Mouse (Mus musculus) neural tube, embryonic 13.5 days (tissue): ENCODE measurements around the gene Farp1. TPM values are rescaled to one million over a fixed set of nuclear protein-coding genes. Genes with fewer than 3 reads are reported as not detected.

Source experiments
- ATAC-seq: fragments of 200-750 bp; cut with Nextera tagmentation; 2 replicates; pipeline ENCODE4 v1.8.0; 2017; ENCODE audit warnings: low read depth, mild to moderate bottlenecking, moderate TSS enrichment, moderate library complexity
- H3K27ac ChIP-seq: fragments of 300-500 bp; sonication (generic); replicated peaks from 2 replicates; pipeline ENCODE4 v1.5.1; 2015; ENCODE audit warnings: moderate library complexity, mild to moderate bottlenecking, inconsistent platforms
- H3K27me3 ChIP-seq: fragments of 300-500 bp; sonication (generic); 2 replicates; pipeline ENCODE4 v1.6.1; 2015; ENCODE audit warnings: mild to moderate bottlenecking, inconsistent platforms
- H3K36me3 ChIP-seq: fragments of 300-500 bp; sonication (generic); 2 replicates; pipeline ENCODE4 v1.6.1; 2015; ENCODE audit warnings: mild to moderate bottlenecking, inconsistent platforms
- H3K4me1 ChIP-seq: fragments of 300-500 bp; sonication (generic); replicated peaks from 2 replicates; pipeline ENCODE4 v1.6.1; 2015; ENCODE audit warnings: inconsistent platforms
- H3K4me2 ChIP-seq: fragments of 300-500 bp; sonication (generic); 2 replicates; pipeline ENCODE4 v1.6.1; 2015; ENCODE audit warnings: inconsistent platforms, mild to moderate bottlenecking, moderate library complexity
- H3K4me3 ChIP-seq: fragments of 300-500 bp; sonication (generic); 2 replicates; pipeline ENCODE4 v1.5.1; 2015; ENCODE audit warnings: mild to moderate bottlenecking, inconsistent platforms
- H3K9ac ChIP-seq: fragments of 300-500 bp; sonication (generic); 2 replicates; pipeline ENCODE4 v1.6.1; 2015; ENCODE audit warnings: moderate library complexity, mild to moderate bottlenecking, inconsistent platforms
- H3K9me3 ChIP-seq: fragments of 300-500 bp; sonication (generic); 2 replicates; pipeline ENCODE4 v1.6.1; 2016; ENCODE audit warnings: inconsistent platforms
- WGBS: fragments of 180-500 bp; shearing (Covaris S2); methylation state at CpG from one replicate; pipeline ENCODE4 v1.1.7; 2015; 5-methylcytosine and 5-hydroxymethylcytosine counted together
- polyA plus RNA-seq: library from polyadenylated mRNA; unstranded; fragments of >200 nt; fragmentation: Nextera tagmentation; extraction: Ambion mirVana; gene quantifications from 2 replicates; pipeline ENCODE4 v1.2.1, GENCODE M21; 2015

Gene Farp1
- polyA plus RNA-seq, 1 experiment from 2014 or later: 21.0 TPM

- peak; percentile 74 for ATAC-seq
- H3K4me1 ChIP-seq: peaks cover 25% of the 10 kb centered on the region
- no peak overlapping the region for H3K9ac ChIP-seq
- H3K27ac ChIP-seq: peak overlapping the region; percentile 59
- H3K27me3 ChIP-seq: no peaks in the 10 kb centered on the region
- peaks cover 14% of the 10 kb centered on the region for H3K9me3 ChIP-seq
- H3K4me2 ChIP-seq: no peak overlapping the region
- H3K36me3 ChIP-seq: no peaks in the 10 kb centered on the region
- no peak overlapping the region for H3K4me3 ChIP-seq
- WGBS: 45% methylated on average over 14 of the region's 14 CpGs
Measured at GRCm38 (mm10) chr14:121198915-121199572, 164.0 kb downstream of the Farp1 start.

GRCm38 (mm10) chr14:121199789-121200188 lies 164.8 kb downstream of the Farp1 start:
- Histone ChIP-seq H3K4me3 (no peak overlapping the region), H3K4me1 (peaks cover 25% of the 10 kb centered on the region), H3K27me3 (no peaks in the 10 kb centered on the region), H3K36me3 (no peaks in the 10 kb centered on the region), H3K27ac (peak overlapping the region; percentile 59), H3K9me3 (peaks cover 14% of the 10 kb centered on the region), H3K4me2 (no peak overlapping the region), H3K9ac (no peak overlapping the region)
- WGBS: 58% methylated on average over 8 of the region's 8 CpGs
- peak; percentile 52; the same call in 1 of the 2 replicates for ATAC-seq

GRCm38 (mm10) chr14:121200353-121200752 lies 165.4 kb downstream of the Farp1 start:
- H3K4me3 ChIP-seq: no peak overlapping the region
- WGBS: 85% methylated on average over 8 of the region's 8 CpGs
- ATAC-seq: no peak
- no peaks in the 10 kb centered on the region for H3K27me3 ChIP-seq
- no peaks in the 10 kb centered on the region for H3K36me3 ChIP-seq
- H3K9ac ChIP-seq: no peak overlapping the region
- no peak overlapping the region for H3K4me2 ChIP-seq
- no peak overlapping the region for H3K27ac ChIP-seq
- peaks cover 14% of the 10 kb centered on the region for H3K9me3 ChIP-seq
- H3K4me1 ChIP-seq: peaks cover 25% of the 10 kb centered on the region

GRCm38 (mm10) chr14:121201178-121201577 lies 166.2 kb downstream of the Farp1 start:
- Histone ChIP-seq H3K4me1 (peaks cover 25% of the 10 kb centered on the region), H3K4me2 (no peak overlapping the region), H3K27me3 (no peaks in the 10 kb centered on the region), H3K4me3 (no peak overlapping the region), H3K27ac (peak overlapping the region; percentile 33; the same call in 1 of the 2 replicates), H3K36me3 (no peaks in the 10 kb centered on the region), H3K9me3 (peaks cover 8% of the 10 kb centered on the region), H3K9ac (0 out of 2 replicates have a peak overlapping the region, but pooled peaks have one; percentile 17)
- no peak for ATAC-seq
- WGBS: 75% methylated on average over 6 of the region's 6 CpGs

DNA sequence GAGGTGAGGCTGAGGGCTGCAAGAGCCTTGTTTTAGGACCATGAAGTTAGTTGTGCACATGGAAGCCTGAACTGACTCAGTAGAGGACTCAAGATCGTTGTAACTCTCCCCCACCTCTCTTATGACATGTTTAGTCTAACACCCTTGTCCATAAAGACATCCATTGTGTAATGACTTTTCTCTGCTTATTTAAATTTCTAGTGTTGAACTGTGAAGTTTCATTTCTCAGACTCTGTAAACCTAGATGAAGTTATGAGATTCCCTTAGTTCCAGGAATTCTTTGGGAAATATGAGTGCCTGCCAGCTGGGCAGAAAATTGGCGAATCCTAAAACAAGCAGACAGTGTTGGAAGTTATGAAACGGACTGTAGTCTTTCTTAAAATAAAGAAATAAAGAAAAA lies 170.5 kb downstream of the Farp1 start:
- WGBS: 85% methylated on average over 3 of the region's 3 CpGs
- Histone ChIP-seq H3K27ac (no peak overlapping the region), H3K36me3 (no peaks in the 10 kb centered on the region), H3K9me3 (no peaks in the 10 kb centered on the region), H3K27me3 (no peaks in the 10 kb centered on the region), H3K9ac (no peak overlapping the region), H3K4me2 (no peak overlapping the region), H3K4me3 (no peak overlapping the region), H3K4me1 (peaks cover 10% of the 10 kb centered on the region)
- ATAC-seq: no peak

DNA sequence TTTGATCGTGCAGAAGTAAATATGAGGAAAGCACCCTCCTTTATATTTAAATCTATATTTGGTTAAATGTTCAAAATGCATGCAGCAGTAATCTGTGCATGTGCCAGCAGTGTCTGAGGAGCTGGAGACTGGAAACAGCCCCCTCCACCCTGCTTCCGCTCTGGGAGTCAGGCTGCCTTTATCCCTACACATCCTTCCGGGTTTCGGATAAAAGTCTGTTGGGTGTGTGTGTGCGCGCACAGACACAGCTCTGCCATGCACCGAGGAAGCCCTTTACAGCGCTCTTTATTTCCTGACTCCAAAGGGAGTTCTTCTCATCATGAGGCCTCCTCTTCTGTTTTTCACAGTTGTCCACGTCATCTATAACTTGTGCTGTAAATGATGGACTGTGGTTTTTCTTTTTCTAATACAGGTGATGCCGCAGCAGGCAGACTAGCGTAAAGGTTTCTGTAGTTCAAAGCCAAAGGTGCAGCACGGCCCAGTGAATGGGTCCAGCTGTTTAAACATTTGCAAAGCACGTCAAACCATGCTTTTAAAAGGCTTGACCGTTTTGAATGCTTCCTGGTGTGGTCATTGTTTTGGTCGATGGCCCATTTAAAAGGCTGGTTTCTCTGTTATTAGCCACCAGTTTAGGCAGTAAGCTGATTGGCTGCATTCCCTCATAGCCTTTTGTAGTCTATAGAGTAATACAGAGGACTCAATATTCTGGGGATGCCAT lies 172.6 kb downstream of the Farp1 start:
- Histone ChIP-seq H3K4me3 (no peak overlapping the region), H3K27me3 (no peaks in the 10 kb centered on the region), H3K4me1 (peaks cover 9% of the 10 kb centered on the region), H3K9me3 (no peaks in the 10 kb centered on the region), H3K27ac (no peak overlapping the region), H3K4me2 (no peak overlapping the region), H3K36me3 (no peaks in the 10 kb centered on the region), H3K9ac (no peak overlapping the region)
- WGBS: 59% methylated on average over 15 of the region's 15 CpGs
- ATAC-seq: no peak

GRCm38 (mm10) chr14:121208159-121208515 lies 173.1 kb downstream of the Farp1 start:
- 56% methylated on average over 3 of the region's 3 CpGs for WGBS
- Histone ChIP-seq H3K27ac (no peak overlapping the region), H3K36me3 (no peaks in the 10 kb centered on the region), H3K4me2 (no peak overlapping the region), H3K4me1 (peaks cover 9% of the 10 kb centered on the region), H3K4me3 (no peak overlapping the region), H3K9me3 (no peaks in the 10 kb centered on the region), H3K9ac (no peak overlapping the region), H3K27me3 (no peaks in the 10 kb centered on the region)
- no peak for ATAC-seq

- no peaks in the 10 kb centered on the region for H3K36me3 ChIP-seq
- no peak for ATAC-seq
- H3K4me1 ChIP-seq: peaks cover 9% of the 10 kb centered on the region
- no peak overlapping the region for H3K4me2 ChIP-seq
- no peaks in the 10 kb centered on the region for H3K9me3 ChIP-seq
- H3K9ac ChIP-seq: no peak overlapping the region
- H3K27ac ChIP-seq: no peak overlapping the region
- no peak overlapping the region for H3K4me3 ChIP-seq
- 76% methylated on average over 3 of the region's 3 CpGs for WGBS
- no peaks in the 10 kb centered on the region for H3K27me3 ChIP-seq
Measured at GRCm38 (mm10) chr14:121210318-121210717, 175.3 kb downstream of the Farp1 start.

- Histone ChIP-seq H3K9ac (no peak overlapping the region), H3K9me3 (no peaks in the 10 kb centered on the region), H3K4me3 (no peak overlapping the region), H3K27ac (no peak overlapping the region), H3K36me3 (no peaks in the 10 kb centered on the region), H3K27me3 (no peaks in the 10 kb centered on the region), H3K4me2 (no peak overlapping the region), H3K4me1 (0 out of 2 replicates have a peak, but pooled peaks cover 3% of the 10 kb centered on the region)
- ATAC-seq: no peak
- WGBS: 78% methylated on average over 4 of the region's 4 CpGs
Measured at GRCm38 (mm10) chr14:121213650-121214049, 178.7 kb downstream of the Farp1 start.

- ATAC-seq: no peak
- Histone ChIP-seq H3K27ac (no peak overlapping the region), H3K4me3 (no peak overlapping the region), H3K9me3 (no peaks in the 10 kb centered on the region), H3K4me1 (peaks cover 9% of the 10 kb centered on the region; the same call in 1 of the 2 replicates), H3K27me3 (no peaks in the 10 kb centered on the region), H3K4me2 (no peak overlapping the region), H3K36me3 (no peaks in the 10 kb centered on the region), H3K9ac (no peak overlapping the region)
- 90% methylated on average over 11 of the region's 11 CpGs for WGBS
Measured at GRCm38 (mm10) chr14:121214636-121215257, 179.7 kb downstream of the Farp1 start.

DNA sequence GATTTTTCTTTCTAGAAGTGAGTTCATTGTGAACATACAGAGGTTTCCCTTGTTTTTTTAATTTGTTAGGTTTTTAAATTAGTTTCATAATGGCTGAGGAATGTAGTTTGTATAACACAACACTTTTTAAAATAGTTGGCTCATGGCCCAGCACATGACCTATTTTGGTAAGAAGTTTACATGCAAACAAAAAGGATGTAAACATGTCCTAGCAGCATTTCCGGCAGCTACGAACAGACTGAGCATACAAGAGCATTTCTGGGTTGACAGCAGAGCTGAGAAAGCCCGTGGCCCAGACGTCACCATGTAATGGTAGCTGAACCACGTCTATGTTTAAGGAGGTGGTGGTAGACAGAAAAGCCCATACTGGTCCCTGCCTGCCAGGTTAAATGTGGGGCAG lies 180.8 kb downstream of the Farp1 start:
- WGBS: 81% methylated on average over 5 of the region's 5 CpGs
- Histone ChIP-seq H3K27me3 (no peaks in the 10 kb centered on the region), H3K27ac (no peak overlapping the region), H3K9me3 (no peaks in the 10 kb centered on the region), H3K9ac (no peak overlapping the region), H3K4me2 (no peak overlapping the region), H3K36me3 (no peaks in the 10 kb centered on the region), H3K4me1 (peaks cover 9% of the 10 kb centered on the region; the same call in 1 of the 2 replicates), H3K4me3 (no peak overlapping the region)
- no peak for ATAC-seq

GRCm38 (mm10) chr14:121216672-121217071 lies 181.7 kb downstream of the Farp1 start:
- Histone ChIP-seq H3K9me3 (no peaks in the 10 kb centered on the region), H3K4me1 (peaks cover 9% of the 10 kb centered on the region; the same call in 1 of the 2 replicates), H3K27me3 (no peaks in the 10 kb centered on the region), H3K4me2 (no peak overlapping the region), H3K9ac (no peak overlapping the region), H3K27ac (no peak overlapping the region), H3K36me3 (peaks cover 6% of the 10 kb centered on the region), H3K4me3 (no peak overlapping the region)
- 70% methylated on average over 6 of the region's 6 CpGs for WGBS
- ATAC-seq: no peak
